Mouse (Mus musculus): ENCODE measurements around the gene Eps8l3.

DNA sequence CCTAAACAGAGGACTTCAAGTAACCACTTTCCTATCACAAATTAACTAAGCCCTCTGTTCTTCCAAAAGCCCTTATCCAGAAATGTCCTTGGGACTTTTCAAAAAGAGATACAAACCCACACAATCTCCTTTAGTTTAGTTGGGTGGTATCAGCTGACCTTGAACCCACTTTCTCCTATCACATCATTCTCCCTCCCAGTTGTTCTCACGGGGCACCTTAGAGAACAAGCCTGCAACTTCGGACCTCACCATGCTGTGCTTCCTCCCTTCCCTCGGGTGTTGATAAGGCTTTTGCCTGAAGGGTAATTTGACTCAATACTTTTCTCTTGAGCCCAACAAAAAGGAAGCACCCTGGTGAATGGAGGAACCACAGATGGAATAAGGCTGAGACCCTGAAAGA lies 58.9 kb downstream of the Eps8l3 start:
- TF ChIP-seq EP300 (IDR thresholded peaks at IDR 0.05; ENCODE audit: low read depth) (no peak), CTCF (IDR thresholded peaks at IDR 0.05; ENCODE audit: low read depth) (no peak)

All from heart, postnatal 0 days (tissue).